Mouse (Mus musculus) C2C12 (cell line): ENCODE results near the gene Fabp3.

Source experiments
- CEBPB ChIP-seq: IDR thresholded peaks from one replicate; pipeline ENCODE4 v1.6.1; 2011; ENCODE audit warnings: low read depth, mild to moderate bottlenecking, control low read depth, moderate library complexity
- CTCF ChIP-seq: IDR thresholded peaks from one replicate; pipeline ENCODE4 v1.5.1; 2011; ENCODE audit not compliant: control insufficient read depth, insufficient read depth, insufficient read length
- USF1 ChIP-seq: IDR thresholded peaks from one replicate; pipeline ENCODE4 v1.6.1; 2011; ENCODE audit warnings: low read depth, mild to moderate bottlenecking, control low read depth, moderate library complexity

DNA sequence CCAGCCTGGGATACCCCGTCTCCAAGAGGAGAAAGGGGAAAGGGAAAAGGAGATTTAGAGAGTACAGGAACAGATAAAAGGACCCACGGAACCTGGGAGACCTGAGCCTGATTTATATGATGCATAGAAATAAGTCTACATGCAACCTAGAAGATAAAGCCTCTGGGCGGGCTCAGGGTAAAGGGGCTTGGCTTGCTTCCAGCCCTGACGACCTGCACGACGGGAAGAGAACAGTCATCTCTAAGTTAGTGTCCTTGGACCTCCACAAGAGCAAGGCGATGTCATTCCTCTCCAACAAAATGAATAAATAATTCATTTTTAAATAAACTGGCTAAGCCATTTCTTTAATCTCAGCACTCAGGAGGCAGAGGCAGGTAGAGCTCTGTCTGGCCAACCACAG, 14.2 kb downstream of the Fabp3 start:
- TF ChIP-seq CEBPB (no peak), CTCF (no peak), USF1 (no peak)
